Mouse (Mus musculus) C2C12 (cell line): ENCODE data around the gene Sh3pxd2a.

ENCODE experiments used
- CEBPB ChIP-seq: IDR thresholded peaks from one replicate; pipeline ENCODE4 v1.6.1; 2011; ENCODE audit warnings: low read depth, mild to moderate bottlenecking, control low read depth, moderate library complexity
- CTCF ChIP-seq: IDR thresholded peaks from one replicate; pipeline ENCODE4 v1.5.1; 2011; ENCODE audit not compliant: control insufficient read depth, insufficient read depth, insufficient read length
- MYOD1 ChIP-seq: IDR thresholded peaks from one replicate; pipeline ENCODE4 v1.6.1; 2011; ENCODE audit warnings: low read depth; ENCODE audit not compliant: control insufficient read depth, insufficient read length

DNA sequence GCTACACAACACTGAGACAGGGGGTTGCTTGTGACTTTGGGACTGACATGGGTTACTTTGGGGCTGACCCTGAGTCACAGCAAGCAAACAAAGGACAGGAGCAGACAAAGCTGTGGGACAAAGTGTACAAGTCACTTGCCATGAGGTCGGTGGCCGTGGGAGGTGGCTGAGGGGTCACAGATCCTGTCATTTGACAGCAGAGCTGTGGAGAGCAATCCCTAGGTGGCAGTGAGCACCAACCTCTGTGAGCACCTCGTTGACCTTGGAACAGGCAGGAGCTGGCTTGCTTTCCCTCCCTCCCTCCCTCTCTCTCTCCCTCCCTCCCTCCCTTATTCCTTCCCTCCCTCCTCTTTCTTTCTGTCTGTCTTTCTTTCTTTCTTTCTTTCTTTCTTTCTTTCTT, 95.2 kb downstream of the Sh3pxd2a start:
- no peak for TF ChIP-seq CEBPB
- TF ChIP-seq MYOD1, result no peak
- TF ChIP-seq CTCF, result no peak
